Mouse (Mus musculus): ENCODE measurements around the gene Slamf9.
A peak's percentile ranks its signal among the peaks of the same experiment; 100 is the strongest.

The Slamf9 gene

GRCm38 (mm10) chr1:172513525-172514212 is 38.5 kb downstream of the Slamf9 start:
- DNase-seq (ENCODE audit: low spot score in 2 of 2) = no peak

GRCm38 (mm10) chr1:172514213-172514529 is 39.0 kb downstream of the Slamf9 start:
- DNase-seq (ENCODE audit: low spot score in 2 of 2) = no peak

GRCm38 (mm10) chr1:172514551-172515268 is 39.6 kb downstream of the Slamf9 start:
- DNase-seq (ENCODE audit: low spot score in 2 of 2) = no peak

GRCm38 (mm10) chr1:172515396-172515795 is 40.2 kb downstream of the Slamf9 start:
- DNase-seq (ENCODE audit: low spot score in 2 of 2) = no peak

DNA sequence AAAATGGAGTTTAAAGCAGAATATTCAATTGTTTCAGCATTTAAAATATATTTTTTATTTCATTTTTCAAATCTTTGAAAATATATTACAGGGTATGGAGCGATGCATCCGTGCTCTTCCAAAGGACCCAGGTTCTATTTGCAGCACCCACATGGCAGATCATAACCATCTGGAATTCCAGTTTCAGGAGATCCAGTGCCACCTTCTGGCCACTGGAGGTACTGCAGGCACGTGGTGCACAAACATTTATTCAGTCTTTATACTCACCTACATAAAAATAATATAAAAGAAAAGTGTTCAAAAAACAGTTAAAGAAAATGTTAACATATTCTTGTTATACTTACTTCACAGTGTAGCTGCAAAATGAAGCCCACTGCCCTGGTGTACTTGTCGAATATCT is 42.9 kb downstream of the Slamf9 start:
- DNase-seq (ENCODE audit: low spot score in 2 of 2) = no peak

GRCm38 (mm10) chr1:172519644-172520043 is 44.5 kb downstream of the Slamf9 start:
- no peak for DNase-seq (ENCODE audit: low spot score in 2 of 2)

GRCm38 (mm10) chr1:172520576-172521440 is 45.6 kb downstream of the Slamf9 start, which contains the start of gene Cfap45:
Gene Cfap45 (plus strand): TSS chr1:172520801.
- peak; percentile 75 to 77 for DNase-seq (ENCODE audit: low spot score in 2 of 2)

DNA sequence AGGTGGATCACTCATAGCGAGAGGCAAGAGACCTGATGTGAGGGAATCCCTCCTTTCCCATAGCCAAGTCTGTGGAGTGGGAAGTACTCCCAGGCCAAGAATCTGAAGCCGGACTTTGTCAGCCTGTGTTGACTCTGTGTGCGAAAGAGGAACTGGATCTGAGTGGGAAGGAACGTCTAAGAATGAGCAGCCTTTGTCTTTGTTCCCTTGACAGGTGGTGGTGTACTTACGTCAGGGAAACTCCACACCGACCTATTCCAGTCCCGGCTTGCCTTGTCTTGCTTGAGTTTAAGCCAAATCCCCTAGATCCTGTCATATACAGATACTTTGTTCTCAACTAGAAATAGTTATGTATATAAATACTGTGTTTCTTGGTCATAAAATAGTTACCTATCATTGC is 47.4 kb downstream of the Slamf9 start:
- no peak for DNase-seq (ENCODE audit: low spot score in 2 of 2)

- DNase-seq (ENCODE audit: low spot score in 2 of 2) = no peak
Measured at GRCm38 (mm10) chr1:172523699-172524101, 48.5 kb downstream of the Slamf9 start.

DNA sequence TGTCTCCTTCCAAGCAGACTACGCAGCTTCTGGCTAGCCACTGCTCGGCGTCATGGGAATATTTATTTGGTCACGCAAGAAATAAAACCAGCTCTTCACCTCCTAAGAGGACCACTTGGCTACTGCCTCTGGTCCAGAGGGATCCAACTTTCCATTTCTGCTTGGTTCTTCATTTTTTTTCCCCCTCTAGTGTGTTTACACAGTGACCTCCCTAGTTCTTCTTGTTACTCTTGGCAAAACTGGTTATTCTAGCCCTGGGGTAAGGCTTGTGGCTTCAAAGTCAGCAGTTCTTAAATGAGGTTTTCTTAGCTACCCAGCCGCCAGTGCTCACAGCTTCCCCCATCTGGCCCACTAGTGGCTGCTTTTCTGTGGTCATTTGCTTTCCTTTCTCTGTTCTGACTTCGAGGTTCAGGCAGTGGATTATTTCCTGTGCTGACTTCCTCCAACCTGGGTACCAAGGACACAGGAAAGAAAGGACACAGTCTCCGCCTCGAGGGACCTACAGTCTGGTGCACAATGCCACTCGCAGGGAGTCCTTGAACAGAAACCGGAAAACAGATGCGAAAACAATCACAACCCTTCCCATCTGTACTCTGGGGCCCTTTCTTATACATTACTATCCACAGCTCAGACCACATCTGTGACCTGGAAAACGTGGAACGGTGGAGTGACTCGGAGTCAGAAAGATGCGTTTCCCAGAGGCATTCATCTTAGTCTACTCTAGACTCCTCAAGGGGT is 50.0 kb downstream of the Slamf9 start:
- no peak for DNase-seq (ENCODE audit: low spot score in 2 of 2)

GRCm38 (mm10) chr1:172525971-172526370 is 50.8 kb downstream of the Slamf9 start:
- no peak for DNase-seq (ENCODE audit: low spot score in 2 of 2)

DNA sequence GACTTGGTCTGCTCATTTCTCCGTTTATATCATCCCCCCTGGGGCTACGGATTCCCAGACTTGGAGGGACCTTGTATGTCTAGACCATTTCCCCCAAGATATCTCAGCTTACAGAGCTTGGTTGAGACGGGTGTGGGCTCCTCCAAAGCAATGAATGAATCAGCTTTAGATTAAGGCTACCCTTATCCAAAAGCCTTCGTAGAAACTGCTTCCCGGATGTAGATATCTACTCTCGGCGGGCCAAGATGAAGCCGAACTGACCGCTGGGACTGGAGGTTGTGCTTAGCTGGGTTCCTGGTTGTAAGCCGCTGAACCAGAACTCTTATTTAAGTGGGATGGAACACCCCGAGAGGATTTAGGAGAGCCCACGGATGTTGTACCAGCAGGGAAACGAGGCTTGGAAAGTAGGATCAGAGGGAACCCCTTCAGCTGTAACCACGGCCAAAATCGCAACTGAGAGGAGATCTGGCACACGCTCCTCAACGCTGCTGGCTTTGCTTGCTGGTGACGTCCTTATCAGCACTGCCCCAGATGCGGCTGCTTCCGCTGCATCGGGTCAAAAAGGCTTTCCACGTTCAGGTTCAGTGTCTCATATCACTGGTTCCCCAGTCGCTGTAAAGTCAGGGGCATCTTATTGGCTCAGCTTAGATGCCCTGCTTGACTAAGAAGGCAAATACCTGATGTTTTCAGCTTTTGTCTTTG is 51.4 kb downstream of the Slamf9 start:
- DNase-seq (ENCODE audit: low spot score in 2 of 2) = no peak

GRCm38 (mm10) chr1:172527431-172527830 is 52.3 kb downstream of the Slamf9 start:
- DNase-seq (ENCODE audit: low spot score in 2 of 2) = no peak

All from frontal cortex, postnatal 36 days (tissue).